Mouse (Mus musculus) lung, postnatal 4 days (tissue): ENCODE measurements around the gene Vegfb.

Experiments used
- DNase-seq, 2 experiments: peaks; one replicate each; pipeline ENCODE4 v3.0.0; 2021

The Vegfb gene

DNA sequence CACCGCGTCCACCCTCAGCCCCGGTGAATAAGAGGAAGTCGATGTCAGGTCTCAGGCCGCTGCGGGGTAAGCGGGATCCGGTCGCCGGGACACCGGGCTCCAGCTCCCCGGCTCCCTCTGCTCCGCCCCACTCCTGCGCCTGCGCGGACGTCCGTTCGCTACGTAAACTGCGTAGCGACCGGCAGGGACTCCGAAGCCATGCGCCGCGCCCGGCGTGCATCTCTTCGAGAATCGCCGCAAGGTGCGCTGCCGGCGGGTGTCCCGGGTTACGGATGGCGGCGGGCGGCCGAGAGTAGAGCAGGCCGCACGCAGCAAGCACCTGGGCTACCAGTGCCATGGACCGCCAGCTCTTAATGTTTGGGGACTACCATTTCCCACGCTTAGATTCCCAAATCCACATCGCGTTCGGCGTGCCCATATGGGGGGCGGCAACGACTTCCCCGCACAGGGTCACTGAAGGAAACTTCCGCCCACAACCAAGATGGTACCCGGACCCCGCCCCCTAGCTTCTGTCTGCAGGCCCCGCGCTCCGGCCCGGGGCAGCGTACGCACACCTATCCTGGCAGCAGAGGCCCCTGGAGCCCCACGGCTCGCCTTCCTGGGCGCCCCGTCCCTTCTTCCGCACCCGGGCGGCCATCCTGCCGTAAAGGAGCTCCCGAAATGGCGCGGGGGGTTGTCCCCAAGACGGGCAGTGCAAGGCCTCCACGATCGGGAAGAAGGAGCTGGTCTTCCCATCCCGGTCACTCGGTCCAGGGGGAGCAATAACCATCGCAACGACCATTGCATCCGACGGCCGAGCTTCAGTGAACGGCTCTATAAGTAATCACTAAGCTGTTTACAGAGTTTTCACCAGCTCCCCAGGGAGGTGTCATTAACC is 45.8 kb downstream of the Vegfb start, which contains the start of gene Bad:
TSS of gene Bad (plus strand) at position 490 of the 877 bp plus-strand sequence.
- peak; percentile 94 to 97 for DNase-seq

GRCm38 (mm10) chr19:6940396-6941351 is 46.8 kb downstream of the Vegfb start:
- peak in 1 of 2 experiments; percentile 30 for DNase-seq

- peak in 1 of 2 experiments; percentile 22 for DNase-seq
Observed at GRCm38 (mm10) chr19:6939106-6940002, 48.1 kb downstream of the Vegfb start.

DNA sequence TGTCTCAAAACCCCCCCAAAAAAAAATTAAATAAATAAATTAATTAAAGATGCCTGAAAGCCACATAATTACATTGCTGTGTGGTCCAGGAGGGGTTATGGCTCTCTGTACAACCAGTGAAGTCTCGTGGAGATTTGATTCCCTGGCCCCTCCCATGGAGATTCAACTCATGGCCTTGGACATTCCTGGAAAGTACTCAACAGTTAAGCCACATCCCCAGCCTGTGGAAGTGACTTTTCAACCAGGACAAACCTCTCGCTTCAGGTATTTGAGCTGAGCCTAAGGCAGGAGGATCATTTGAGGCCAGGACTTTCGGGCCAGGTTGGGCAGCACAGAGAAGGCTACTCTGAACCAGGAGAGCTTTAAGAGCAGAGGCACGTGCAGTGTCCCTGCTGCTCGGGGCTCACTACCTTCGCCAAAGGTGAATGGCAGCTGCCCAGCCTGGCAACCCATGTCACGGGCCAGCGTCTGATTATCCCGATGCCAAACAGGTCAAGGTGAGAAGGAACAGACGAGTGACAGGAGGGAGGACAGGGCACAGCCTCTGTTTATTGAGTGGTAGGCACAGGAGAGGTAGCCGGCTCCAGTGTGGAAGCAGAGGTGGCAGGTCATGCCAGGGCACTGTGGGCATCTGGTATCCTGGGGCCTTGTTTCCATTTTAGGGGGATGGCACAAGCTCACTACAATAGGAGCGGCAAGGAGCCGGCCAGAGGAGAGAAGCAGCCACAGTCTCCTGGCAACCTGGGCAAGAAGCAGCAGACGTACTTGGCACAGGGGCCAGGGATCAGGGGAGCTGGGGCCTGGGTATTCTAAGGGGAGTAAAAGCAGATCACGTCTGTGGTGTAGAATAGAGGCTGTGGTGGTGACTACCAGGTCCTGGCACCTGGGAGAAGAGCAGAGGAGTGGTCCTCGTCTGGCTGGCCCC is 49.6 kb downstream of the Vegfb start:
- DNase-seq: no peak

DNA sequence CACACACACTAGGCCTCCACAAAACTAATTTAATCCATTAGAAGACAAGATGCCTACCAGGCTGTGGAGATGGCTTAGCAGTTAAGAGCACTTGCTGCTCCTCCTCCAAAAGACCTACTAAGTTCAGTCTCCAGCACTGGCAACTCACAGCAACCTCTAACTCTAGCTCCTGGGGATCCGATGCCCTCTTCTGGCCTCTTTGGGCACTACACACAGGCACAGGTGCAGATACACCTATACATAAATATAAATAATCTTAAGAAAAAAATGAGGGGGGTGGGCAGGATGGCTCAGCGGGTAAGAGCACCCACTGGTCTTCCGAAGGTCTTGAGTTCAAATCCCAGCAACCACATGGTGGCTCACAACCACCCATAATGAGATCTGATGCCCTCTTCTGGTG is 51.2 kb downstream of the Vegfb start:
- DNase-seq: peak; percentile 26 to 47

DNA sequence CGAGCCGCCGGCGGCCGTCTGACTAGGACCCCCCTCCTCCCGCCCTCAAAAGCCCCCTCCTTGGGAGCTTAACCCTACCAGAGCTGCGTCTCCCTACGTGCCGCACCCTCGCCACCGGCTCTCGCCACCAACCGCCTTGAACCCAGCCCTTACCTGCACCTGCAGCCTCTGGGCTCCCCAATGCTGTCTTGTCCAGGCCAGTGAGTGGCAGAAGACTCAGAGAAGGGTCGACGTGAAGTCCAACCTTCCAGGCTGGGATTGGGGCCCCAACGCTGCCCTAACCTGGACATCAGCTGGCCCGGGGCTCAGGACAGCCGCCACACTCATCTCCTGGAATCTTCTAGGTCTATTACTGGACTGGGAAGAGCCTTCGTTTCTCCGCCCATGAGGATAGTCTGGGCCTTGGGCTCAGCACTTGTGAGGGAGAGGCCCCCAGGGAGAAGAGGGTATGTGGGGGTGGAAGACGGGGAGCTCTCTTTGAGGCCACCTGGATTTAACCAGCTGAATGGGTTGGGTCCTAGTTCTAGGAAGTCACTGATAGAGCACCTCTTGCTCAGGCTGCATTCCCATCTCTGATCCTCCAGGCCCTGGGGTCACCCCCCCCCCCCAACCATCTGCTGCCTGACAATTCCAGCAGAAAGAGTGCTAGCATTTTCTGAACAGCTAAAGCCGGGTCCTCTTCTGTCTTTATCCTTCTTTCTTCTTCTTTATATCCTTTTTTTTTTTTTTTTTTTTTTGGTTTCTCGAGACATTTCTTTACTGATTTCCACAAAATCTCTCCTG is 53.1 kb downstream of the Vegfb start, which contains the start of gene Kcnk4:
TSS of gene Kcnk4 (minus strand) at position 321 of the 783 bp plus-strand sequence.
- DNase-seq: no peak

- peak in 1 of 2 experiments; percentile 45 for DNase-seq
Observed at GRCm38 (mm10) chr19:6933436-6934194, 53.8 kb downstream of the Vegfb start.

DNA sequence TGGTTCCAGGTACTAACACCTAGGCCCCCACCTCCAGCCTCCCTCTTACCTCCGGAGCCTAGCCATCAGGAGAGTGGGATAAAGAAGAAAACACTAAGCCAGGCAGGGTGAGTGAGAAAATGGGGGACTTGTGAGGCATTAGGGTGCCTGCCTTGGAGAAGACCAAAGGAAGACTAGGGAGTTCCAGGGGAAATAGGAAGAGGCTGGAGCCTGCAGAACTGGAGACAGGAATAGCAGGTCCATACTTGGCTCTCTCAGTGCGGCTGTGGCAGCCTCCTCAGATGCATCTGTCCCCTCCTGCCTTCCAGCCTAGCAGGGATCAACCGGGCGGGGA is 54.4 kb downstream of the Vegfb start:
- DNase-seq: no peak
